Mouse (Mus musculus): ENCODE results near the gene Fthl17a.
A peak's percentile ranks its signal among the peaks of the same experiment; 100 is the strongest.

Fthl17a gene

DNA sequence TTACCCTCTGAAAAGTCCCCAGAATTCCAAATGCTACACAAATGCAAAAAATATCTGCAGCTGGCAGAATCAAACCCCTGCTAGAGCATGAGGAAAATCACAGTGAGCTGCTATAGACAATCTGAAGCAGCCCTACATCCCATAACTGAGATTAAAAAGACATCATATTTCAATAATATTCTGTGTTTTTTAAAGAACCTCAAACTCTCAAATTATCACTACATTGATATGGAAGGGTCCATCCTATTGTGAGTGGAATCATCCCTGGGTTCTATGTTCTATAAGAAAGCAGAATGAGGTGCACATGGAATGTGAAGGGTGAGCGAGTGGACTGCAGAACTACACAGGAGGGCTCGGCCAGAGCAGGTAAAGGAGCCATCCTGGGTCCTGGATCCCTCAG lies at the start of gene Fthl17a:
Gene Fthl17a, plus strand, starts transcription at position 301 of the 400 bp plus-strand sequence.
- no peak for DNase-seq

DNA sequence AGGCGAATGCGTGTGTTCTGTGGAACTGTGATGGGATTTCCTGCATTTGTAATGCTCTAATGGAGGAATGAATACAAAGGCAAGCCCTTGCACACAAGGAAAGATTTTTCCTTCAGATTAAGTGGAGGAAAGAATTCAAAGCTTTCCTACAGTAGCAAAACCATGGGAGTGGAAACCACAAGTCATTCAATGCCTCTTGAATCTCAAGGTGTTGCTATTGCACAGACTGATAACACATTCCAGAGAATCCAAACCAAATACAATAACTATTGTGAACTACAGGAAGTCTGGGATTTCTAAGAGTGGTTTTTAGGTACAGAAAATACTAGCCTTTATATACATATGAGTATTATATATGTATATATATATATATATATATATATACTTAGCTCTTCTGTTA lies 42.5 kb upstream of the Fthl17a start:
- DNase-seq, result no peak

DNA sequence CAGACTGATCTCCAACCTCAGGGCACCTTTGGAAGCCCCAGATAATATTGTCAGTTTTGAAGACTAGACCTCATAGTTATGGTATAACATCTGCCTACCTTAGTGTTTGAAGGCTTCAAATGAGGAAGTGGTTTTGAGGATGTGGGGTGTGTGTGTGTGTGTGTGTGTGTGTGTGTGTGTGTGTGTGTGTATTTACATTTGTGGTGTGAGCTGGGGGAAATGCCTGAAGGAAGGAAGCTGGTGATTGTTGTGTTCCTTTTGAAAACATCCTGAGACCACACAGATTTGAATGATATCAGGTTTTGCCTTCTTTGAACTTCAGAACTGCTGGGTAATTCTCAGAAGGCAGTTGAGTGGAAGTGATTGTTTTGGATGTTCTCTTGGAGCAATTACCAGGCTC lies 22.6 kb upstream of the Fthl17a start:
- peak in 1 of 2 experiments; percentile 14 for DNase-seq

DNA sequence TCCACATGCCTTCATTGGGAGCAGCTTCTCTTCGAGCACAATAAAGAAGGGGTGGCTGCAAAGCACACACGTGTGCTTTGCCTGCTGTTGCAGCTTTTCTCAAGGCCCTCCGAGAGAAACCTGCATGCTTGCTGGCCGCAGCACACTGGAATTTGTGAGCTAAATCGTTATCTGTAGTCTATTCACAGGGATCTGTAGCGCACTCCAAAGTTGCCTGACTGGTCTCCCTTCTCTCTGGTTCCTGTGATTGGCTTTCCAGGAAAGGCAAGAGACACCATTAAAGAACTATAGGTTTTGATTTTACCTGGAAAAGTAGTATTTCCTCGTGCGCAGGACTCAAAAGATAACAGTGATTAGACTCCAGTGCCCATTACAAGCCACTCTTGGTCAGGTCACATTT lies 22.3 kb downstream of the Fthl17a start:
- DNase-seq, result no peak

DNA sequence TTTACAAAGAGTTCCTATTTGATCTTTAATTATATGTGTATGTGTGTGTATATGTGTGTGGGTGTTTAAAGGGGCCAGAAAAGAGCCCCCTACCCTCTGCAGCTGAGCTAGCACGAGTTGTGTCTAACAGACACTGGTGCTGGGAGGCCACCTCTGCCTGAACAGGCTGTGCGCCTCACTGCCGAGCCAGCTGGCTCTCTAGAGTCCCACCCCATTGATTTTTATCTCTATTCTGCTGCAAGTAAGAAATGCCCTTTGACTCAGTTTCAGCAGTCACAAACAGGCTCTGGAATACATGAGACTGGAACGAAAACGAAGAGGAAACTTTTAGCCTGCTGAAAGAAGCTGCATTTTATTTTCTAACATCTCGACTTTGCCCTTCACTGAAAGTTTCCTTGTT lies 22.8 kb downstream of the Fthl17a start:
- DNase-seq, result no peak

DNA sequence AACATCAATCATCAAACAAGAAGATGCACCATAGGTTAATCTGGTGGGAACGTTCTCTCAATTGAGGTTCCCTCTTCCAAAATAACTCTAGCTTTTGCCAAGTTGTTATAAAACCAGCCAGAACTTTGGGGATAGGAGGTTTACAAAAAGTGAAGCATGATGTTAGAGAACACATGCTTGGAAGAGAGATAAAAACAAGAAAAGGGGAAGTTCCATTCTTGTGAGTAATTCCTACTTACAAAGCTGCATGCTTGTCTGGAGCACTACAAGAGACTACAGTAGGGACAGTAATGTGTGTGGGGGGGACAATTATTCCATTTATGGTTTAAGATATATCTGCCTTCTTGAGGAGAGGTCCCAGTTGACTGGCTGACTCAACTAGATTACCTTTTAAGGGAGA lies 40.4 kb downstream of the Fthl17a start:
- DNase-seq, result no peak

DNA sequence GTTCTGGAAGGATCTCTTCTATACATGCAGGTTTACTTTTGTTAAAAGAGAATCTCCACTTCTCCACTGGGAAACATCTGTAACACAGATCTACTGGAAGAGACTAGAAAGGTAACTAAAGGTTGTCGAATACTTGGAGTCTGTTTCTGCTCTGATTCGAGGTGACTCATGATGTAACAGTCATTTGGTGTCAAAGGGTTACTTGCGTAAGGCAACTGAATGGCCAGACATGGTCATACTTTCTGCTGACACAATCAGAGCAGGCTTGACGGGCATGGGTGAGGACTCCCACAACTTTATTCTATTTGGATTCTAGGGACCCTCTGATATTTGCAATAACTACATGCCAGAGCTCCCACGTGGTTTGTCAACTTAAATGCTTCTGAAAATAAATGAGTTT lies 43.3 kb downstream of the Fthl17a start:
- no peak for DNase-seq

DNA sequence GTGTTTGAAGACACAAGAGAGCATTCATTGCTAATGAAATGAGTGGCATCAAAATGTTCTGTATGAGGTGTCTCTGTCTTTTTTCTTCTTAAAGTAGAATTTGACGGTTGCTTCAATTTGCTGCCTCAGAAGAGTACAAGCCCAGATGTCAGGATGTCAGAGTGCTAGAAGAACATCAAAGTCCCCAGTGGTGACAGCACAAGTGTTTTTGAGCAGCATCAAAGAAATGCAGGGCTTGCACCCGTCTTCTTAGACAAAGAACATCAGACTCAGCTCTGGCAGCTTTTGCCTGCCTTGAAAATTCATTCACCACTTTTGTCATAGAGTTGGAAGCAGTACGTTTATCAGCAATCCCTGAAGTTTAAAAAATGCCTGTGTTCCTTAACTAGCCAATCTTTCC lies 44.5 kb downstream of the Fthl17a start:
- peak; percentile 15 to 54 for DNase-seq

DNA sequence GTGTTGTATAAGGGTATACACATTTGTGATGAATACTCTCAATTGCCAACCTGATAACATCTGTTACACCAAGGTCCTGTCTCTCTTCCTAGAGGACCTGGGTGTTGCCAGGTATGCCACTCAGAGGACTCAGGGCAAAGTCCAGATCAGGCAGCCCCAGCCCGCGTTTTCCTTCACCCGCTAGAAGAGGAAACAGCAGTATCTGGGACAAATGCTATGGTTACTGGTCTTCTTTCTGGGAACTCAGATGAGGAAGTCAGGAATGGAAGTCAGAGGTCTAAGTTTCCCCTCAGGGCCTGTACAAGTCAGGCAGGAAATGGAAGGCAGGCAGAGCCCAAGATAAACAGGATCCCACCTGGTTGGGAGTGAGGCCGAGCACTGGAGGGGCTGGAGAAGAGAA lies 55.2 kb downstream of the Fthl17a start:
- DNase-seq, result no peak

DNA sequence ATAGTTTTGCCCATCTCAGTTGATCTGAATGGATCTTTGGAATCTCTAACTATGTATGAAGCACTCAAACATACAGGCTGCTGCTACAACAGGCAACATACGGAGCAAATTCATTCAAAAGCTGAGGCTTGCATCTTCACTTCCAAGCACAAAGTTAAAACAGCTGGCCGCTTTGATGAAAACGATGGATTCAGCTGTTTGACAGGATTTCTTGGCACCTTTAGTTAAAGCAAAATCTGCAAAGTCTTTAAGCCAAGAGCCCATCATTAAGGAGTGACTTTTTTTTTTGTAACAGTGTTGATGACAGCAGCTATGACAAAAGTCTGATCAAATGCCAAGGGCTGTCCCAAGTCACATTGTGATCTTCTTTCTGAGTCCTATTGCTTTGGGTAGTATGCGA lies 69.1 kb downstream of the Fthl17a start:
- no peak for DNase-seq

DNA sequence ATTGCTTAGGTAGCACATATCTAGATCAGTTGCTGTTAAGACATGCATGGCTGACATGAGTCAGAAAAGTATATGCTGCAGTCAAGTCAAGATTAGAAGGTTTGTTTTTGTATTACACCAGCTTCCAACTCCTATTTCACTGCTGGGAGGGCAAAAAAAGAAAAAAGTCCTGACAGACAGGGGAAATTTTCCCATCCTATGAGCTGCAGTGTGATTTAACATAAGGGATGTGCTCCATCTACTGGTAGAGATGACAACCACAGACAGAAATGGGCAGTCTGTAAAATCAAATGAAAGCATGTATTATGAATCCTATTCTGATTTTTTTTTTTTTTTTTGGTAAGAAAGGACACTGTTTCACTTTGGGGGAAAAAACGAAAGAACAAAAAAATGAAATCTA lies 69.7 kb downstream of the Fthl17a start:
- no peak for DNase-seq
